Mouse (Mus musculus) neural tube, embryonic 11.5 days (tissue): ENCODE data around the gene H2afx. TPM values are rescaled to one million over a fixed set of nuclear protein-coding genes. Genes with fewer than 3 reads are reported as not detected.
"Not testable (repeated sequence)": the region's sequence is repeated elsewhere in the genome, so short reads cannot be mapped to it uniquely, and the experiment has no call there.

Experiments
- ATAC-seq: fragments of 200-750 bp; cut with Nextera tagmentation; 2 replicates; pipeline ENCODE4 v1.8.0; 2017; ENCODE audit warnings: moderate number of reproducible peaks, mild to moderate bottlenecking, moderate TSS enrichment, moderate library complexity; ENCODE audit not compliant: insufficient read depth, low FRiP score, low TSS enrichment
- DNase-seq: peaks from one replicate; pipeline ENCODE4 v3.0.0-alpha.2; 2015; ENCODE audit warnings: low spot score
- H3K27ac ChIP-seq: fragments of 300-500 bp; sonication (generic); 2 replicates; pipeline ENCODE4 v1.5.1; 2014; ENCODE audit warnings: low read depth, mild to moderate bottlenecking, low read length
- H3K27me3 ChIP-seq: fragments of 300-500 bp; sonication (generic); 2 replicates; pipeline ENCODE4 v1.6.1; 2014; ENCODE audit warnings: mild to moderate bottlenecking, low read length, mixed read lengths; ENCODE audit not compliant: control insufficient read depth, insufficient read depth
- H3K36me3 ChIP-seq: fragments of 300-500 bp; sonication (generic); 2 replicates; pipeline ENCODE4 v1.6.1; 2014; ENCODE audit warnings: mild to moderate bottlenecking, low read length, moderate library complexity, mixed read lengths; ENCODE audit not compliant: control insufficient read depth, insufficient read depth
- H3K4me1 ChIP-seq: fragments of 300-500 bp; sonication (generic); 2 replicates; pipeline ENCODE4 v1.6.1; 2014; ENCODE audit warnings: low read length, mixed read lengths; ENCODE audit not compliant: control insufficient read depth, insufficient read depth
- H3K4me2 ChIP-seq: fragments of 300-500 bp; sonication (generic); 2 replicates; pipeline ENCODE4 v1.6.1; 2014; ENCODE audit warnings: low read depth, mild to moderate bottlenecking, moderate library complexity
- H3K4me3 ChIP-seq: fragments of 300-500 bp; sonication (generic); 2 replicates; pipeline ENCODE4 v1.5.1; 2014; ENCODE audit warnings: low read depth, low read length
- H3K9ac ChIP-seq: fragments of 300-500 bp; sonication (generic); 2 replicates; pipeline ENCODE4 v1.6.1; 2014; ENCODE audit warnings: mild to moderate bottlenecking, low read length
- H3K9me3 ChIP-seq: fragments of 300-500 bp; sonication (generic); 2 replicates; pipeline ENCODE4 v1.6.1; 2016; ENCODE audit warnings: low read length; ENCODE audit not compliant: control insufficient read depth
- WGBS: fragments of 180-500 bp; shearing (Covaris S2); extraction: QIAGEN DNeasy Blood & Tissue Kit; methylation state at CpG from one replicate; pipeline ENCODE4 v1.1.7; 2014; 5-methylcytosine and 5-hydroxymethylcytosine counted together
- polyA plus RNA-seq: library from polyadenylated mRNA; unstranded; fragments of >200 nt; fragmentation: Nextera tagmentation; extraction: Ambion mirVana; gene quantifications from 2 replicates; pipeline ENCODE4 v1.2.1, GENCODE M21; 2014

H2afx gene
- polyA plus RNA-seq, 1 experiment from 2014 or later = 366 TPM

DNA sequence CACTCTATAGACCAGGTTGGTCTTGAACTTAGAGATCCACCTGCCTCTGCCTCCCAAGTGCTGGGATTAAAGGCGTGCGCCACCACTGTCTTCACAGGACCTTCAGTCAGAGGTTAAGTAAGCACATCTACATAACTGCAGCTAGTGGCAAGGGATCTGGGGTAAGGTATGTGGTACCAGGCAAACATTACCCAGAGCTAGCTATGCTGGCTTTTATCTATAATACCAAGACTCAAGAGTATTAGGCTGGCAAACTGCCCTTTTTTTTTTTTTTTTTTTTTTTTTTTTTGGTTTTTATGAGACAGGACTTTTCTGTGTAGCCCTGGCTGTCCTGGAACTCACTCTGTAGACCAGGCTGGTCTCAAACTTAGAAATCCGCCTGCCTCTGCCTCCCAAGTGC is 34.5 kb upstream of the H2afx start:
- H3K9ac ChIP-seq, H3K27ac ChIP-seq, H3K4me1 ChIP-seq, H3K4me3 ChIP-seq, H3K27me3 ChIP-seq, H3K9me3 ChIP-seq, DNase-seq, ATAC-seq, H3K4me2 ChIP-seq: not testable (repeated sequence)
- 94% methylated on average over 3 of the region's 3 CpGs for WGBS
- peaks cover 17% of the 10 kb centered on the region for H3K36me3 ChIP-seq

- Histone ChIP-seq H3K4me3 (peak within 1 kb of the TSS; percentile 77), H3K27ac (0 out of 2 replicates have a peak within 1 kb of the TSS, but pooled peaks have one; percentile 28), H3K9ac (peak within 1 kb of the TSS; percentile 79), H3K9me3 (no peaks in the 10 kb centered on the region), H3K27me3 (no peaks in the 10 kb centered on the region), H3K4me1 (peaks cover 6% of the 10 kb centered on the region; the same call in 1 of the 2 replicates), H3K4me2 (peak within 1 kb of the TSS; percentile 55), H3K36me3 (0 out of 2 replicates have a peak, but pooled peaks cover 2% of the 10 kb centered on the region)
- ATAC-seq (peak; percentile 99), DNase-seq (peak; percentile 99)
- under 1% methylated on average over 54 of the region's 54 CpGs for WGBS
These were observed 28.9 kb upstream of the H2afx start, which contains the start of gene Hinfp for GRCm38 (mm10) chr9:44305466-44306079. Gene Hinfp, minus strand, starts transcription at chr9:44305671.

DNA sequence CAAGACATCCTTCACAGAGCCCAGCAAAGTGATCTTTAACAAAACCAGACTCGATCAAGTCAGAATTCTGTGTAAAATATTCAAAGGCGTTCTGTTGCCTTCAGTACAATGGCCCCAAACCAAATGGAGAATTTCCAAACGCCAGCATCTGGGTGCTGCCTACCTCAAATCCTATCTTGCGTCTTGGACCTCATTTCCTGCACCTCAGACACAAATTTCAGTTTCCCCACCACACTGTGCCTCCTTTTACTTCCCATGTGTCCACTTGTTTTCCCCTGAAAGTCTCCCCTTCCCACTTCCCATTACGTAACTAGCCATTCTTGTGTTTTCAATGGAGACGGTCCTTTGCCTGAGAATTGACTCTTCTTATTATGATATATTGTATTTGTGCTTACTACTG is 28.0 kb upstream of the H2afx start:
- Histone ChIP-seq H3K36me3 (0 out of 2 replicates have a peak, but pooled peaks cover 2% of the 10 kb centered on the region), H3K27ac (no peak overlapping the region), H3K4me1 (peaks cover 8% of the 10 kb centered on the region; the same call in 1 of the 2 replicates), H3K4me2 (no peak overlapping the region), H3K9ac (no peak overlapping the region), H3K4me3 (no peak overlapping the region), H3K27me3 (no peaks in the 10 kb centered on the region), H3K9me3 (no peaks in the 10 kb centered on the region)
- DNase-seq (no peak), ATAC-seq (no peak)
- 94% methylated on average over 6 of the region's 6 CpGs for WGBS

GRCm38 (mm10) chr9:44307248-44307647 is 27.2 kb upstream of the H2afx start:
- H3K27me3 ChIP-seq = no peaks in the 10 kb centered on the region
- no peak overlapping the region for H3K9ac ChIP-seq
- H3K4me2 ChIP-seq = no peak overlapping the region
- 77% methylated on average over 2 of the region's 2 CpGs for WGBS
- H3K4me1 ChIP-seq = peaks cover 12% of the 10 kb centered on the region
- no peak overlapping the region for H3K27ac ChIP-seq
- H3K9me3 ChIP-seq = no peaks in the 10 kb centered on the region
- no peak overlapping the region for H3K4me3 ChIP-seq
- 0 out of 2 replicates have a peak, but pooled peaks cover 2% of the 10 kb centered on the region for H3K36me3 ChIP-seq
- no peak for ATAC-seq
- DNase-seq = no peak

GRCm38 (mm10) chr9:44309756-44310155 is 24.7 kb upstream of the H2afx start:
- H3K27ac ChIP-seq = no peak overlapping the region
- H3K4me1 ChIP-seq = peaks cover 9% of the 10 kb centered on the region
- WGBS = 66% methylated on average over 3 of the region's 3 CpGs
- H3K27me3 ChIP-seq = no peaks in the 10 kb centered on the region
- H3K9me3 ChIP-seq = no peaks in the 10 kb centered on the region
- no peak overlapping the region for H3K4me3 ChIP-seq
- H3K4me2 ChIP-seq = no peak overlapping the region
- H3K36me3 ChIP-seq = peaks cover 8% of the 10 kb centered on the region
- no peak overlapping the region for H3K9ac ChIP-seq
- no peak for ATAC-seq
- DNase-seq = no peak

GRCm38 (mm10) chr9:44310750-44311135 is 23.8 kb upstream of the H2afx start:
- no peaks in the 10 kb centered on the region for H3K9me3 ChIP-seq
- H3K4me2 ChIP-seq = no peak overlapping the region
- H3K9ac ChIP-seq = no peak overlapping the region
- no peaks in the 10 kb centered on the region for H3K27me3 ChIP-seq
- DNase-seq = no peak
- H3K4me3 ChIP-seq = no peak overlapping the region
- peaks cover 13% of the 10 kb centered on the region for H3K36me3 ChIP-seq
- ATAC-seq = no peak
- 31% methylated on average over 10 of the region's 10 CpGs for WGBS
- peaks cover 6% of the 10 kb centered on the region for H3K4me1 ChIP-seq
- 0 out of 2 replicates have a peak overlapping the region, but pooled peaks have one; percentile 35 for H3K27ac ChIP-seq

DNA sequence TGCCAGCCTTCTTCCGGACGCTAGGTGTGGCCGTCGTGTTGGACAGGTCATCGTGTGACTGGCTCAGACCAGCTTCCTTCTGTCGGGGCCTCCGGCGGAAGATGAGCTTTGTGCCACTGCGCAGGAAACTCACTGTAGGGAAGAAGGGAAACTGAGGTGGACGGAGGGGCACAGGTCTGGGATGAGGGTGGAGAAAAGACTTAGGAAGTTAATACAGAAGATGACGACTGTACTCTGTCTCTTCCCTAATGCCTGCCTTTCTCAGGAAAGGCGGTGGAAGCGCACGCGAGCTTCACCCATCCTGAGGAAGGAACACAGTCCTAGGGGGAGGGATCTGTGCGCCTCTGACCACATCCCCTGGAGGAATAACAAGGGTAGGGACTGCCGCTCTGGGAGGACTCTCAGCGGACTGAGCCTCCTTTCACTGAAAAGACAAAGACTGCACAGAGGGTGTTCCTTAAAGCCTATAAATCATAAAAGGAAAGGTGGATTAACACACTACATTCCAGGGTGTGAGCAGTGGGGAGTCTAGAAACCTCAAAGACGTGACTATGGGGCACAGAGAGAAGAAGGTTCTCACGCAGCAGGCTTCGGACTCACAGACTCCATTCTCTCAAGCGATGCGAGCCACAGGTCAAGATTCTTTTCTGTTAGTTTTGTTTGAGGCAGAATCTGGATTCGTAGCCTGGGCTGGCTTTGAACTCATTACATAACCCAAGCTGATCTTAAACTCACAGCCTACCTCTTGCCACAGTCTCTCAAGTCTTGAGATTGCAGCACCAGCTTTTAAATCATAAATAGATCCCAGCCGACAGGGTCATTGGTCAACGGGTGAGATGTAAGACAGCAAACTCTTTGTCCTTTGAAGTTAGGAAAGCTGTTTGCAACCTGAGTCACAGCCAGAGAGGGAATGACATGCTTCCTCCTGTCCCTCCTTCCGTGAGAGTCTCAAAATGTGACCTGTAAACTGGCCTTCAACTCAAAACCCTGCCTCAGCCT is 23.1 kb upstream of the H2afx start:
- Histone ChIP-seq H3K4me3 (no peak overlapping the region), H3K27ac (peak overlapping the region; percentile 42; the same call in 1 of the 2 replicates), H3K9ac (peak overlapping the region; percentile 19; the same call in 1 of the 2 replicates), H3K9me3 (no peaks in the 10 kb centered on the region), H3K4me2 (peak overlapping the region; percentile 8; the same call in 1 of the 2 replicates), H3K36me3 (peaks cover 13% of the 10 kb centered on the region), H3K4me1 (peaks cover 6% of the 10 kb centered on the region), H3K27me3 (no peaks in the 10 kb centered on the region)
- ATAC-seq (0 out of 2 replicates have a peak, but pooled peaks have one; percentile 41), DNase-seq (peak; percentile 38)
- 8% methylated on average over 27 of the region's 27 CpGs for WGBS

DNA sequence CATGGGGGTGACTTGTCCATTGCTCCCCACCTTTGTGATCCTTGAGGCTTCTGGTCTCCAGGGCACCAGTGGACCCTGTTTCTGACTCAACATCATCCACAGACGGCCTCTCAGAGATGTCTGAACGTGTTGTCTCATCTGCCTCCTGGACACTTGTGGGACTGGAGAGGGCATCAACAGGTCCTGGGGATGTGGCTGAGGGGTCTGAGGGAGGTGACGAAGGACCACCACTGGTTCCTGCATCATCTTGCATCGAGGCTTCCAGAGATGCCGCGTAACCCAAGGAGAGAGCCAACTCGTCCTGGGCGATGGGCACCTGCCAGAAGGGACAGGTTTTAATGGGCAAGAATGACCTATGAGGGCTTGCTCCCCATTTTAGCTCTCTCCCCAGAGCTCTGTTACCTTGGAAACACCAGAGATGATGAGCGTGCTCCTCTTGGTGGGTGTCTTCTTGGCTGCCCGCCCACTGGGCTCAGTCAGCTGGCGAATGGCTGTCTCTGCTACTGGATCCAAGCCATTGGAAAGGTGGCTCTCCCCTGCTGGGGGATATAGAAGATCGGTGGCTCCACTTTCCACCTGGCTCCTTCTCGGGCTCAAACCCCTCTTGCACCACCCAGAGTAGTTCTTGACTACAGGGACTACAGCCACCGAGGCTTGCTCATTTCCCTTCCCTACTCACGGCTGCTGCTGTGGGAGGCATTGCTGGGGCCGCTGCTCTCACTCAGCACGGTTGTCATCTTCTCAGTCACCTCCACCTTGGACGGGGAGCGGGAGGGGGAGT is 20.8 kb upstream of the H2afx start:
- Histone ChIP-seq H3K27me3 (no peaks in the 10 kb centered on the region), H3K27ac (no peak overlapping the region), H3K4me3 (no peak overlapping the region), H3K4me2 (no peak overlapping the region), H3K9me3 (no peaks in the 10 kb centered on the region), H3K36me3 (peaks cover 13% of the 10 kb centered on the region), H3K9ac (no peak overlapping the region), H3K4me1 (peaks cover 13% of the 10 kb centered on the region)
- DNase-seq = no peak
- 82% methylated on average over 19 of the region's 19 CpGs for WGBS
- no peak for ATAC-seq
